Mouse (Mus musculus): ENCODE data around the gene Itgb5. TPM values are rescaled to one million over a fixed set of nuclear protein-coding genes. Genes with fewer than 3 reads are reported as not detected.

Gene Itgb5
- polyA plus RNA-seq, 1 experiment from 2014 or later: 42.4 TPM

DNA sequence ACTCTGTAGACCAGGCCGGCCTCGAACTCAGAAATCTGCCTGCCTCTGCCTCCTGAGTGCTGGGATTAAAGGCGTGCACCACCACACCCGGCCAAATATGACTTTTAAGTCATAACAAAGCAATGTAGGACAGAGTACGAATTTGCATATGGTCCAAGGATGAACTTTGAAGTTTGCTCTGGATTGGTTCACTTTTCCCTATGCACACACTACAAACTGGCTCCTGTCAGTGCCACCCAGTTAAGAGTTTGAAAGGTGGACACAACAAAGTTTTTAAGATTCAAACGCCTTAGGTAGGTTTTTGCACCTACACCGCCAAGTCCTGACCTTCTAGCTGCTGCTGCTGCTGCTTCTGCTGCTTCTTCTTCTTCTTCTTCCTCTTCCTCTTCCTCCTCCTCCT lies 969 bp upstream of the Itgb5 start:
- no peaks in the 10 kb centered on the region for H3K9me3 ChIP-seq (replicated peaks; ENCODE audit: control insufficient read depth, low read length)
- peaks cover 17% of the 10 kb centered on the region for H3K4me1 ChIP-seq (ENCODE audit: control insufficient read depth, insufficient read depth, low read length)
- H3K9ac ChIP-seq (ENCODE audit: low read depth, low read length): no peak overlapping the region
- H3K36me3 ChIP-seq (ENCODE audit: control insufficient read depth, insufficient read depth, low read length): no peaks in the 10 kb centered on the region
- ATAC-seq (replicated peaks; ENCODE audit: insufficient number of reproducible peaks, low FRiP score, low TSS enrichment): no peak
- H3K27ac ChIP-seq (ENCODE audit: low read depth, low read length): no peak overlapping the region
- no peak overlapping the region for H3K4me3 ChIP-seq (ENCODE audit: low read depth, low read length)
- peaks cover 2% of the 10 kb centered on the region; the same call in 1 of the 2 replicates for H3K27me3 ChIP-seq (ENCODE audit: control insufficient read depth, insufficient read depth, low read length)
- no peak overlapping the region for H3K4me2 ChIP-seq
- WGBS (ENCODE audit: insufficient replicate concordance): 84% methylated on average over 7 of the region's 7 CpGs

DNA sequence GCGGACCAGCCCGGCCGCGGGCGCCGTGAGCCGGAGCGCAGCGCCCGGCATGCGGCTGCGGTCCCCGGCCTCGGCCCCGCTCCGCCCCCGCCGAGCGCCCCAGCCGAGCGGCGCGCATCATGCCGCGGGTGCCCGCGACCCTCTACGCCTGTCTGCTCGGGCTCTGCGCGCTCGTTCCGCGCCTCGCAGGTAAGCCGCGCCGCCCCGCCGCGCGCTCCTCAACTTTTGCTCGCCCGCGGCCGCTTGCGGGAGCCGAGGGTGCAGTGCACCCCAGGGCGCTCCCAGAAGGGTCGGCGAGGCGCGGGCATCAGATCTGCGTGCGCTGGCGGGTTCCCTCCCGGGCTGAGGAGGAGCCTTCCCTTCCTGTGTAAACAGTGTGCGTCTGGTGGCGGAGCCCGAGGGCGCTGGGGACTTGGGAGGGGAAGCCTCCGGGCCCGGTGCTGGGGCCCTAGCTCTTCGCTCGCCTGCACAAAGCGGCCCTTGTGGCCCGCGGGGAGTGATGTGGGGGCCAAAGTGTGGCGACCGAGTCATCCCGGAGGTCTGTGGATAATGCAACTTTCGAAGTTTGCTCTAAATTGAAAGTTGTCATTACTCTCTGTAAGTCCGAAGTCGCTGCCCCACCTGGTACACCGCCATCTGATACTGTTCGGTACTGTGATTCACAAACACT lies 512 bp downstream of the Itgb5 start:
- peak; percentile 36 for ATAC-seq (replicated peaks; ENCODE audit: insufficient number of reproducible peaks, low FRiP score, low TSS enrichment)
- peaks cover 2% of the 10 kb centered on the region; the same call in 1 of the 2 replicates for H3K27me3 ChIP-seq (ENCODE audit: control insufficient read depth, insufficient read depth, low read length)

DNA sequence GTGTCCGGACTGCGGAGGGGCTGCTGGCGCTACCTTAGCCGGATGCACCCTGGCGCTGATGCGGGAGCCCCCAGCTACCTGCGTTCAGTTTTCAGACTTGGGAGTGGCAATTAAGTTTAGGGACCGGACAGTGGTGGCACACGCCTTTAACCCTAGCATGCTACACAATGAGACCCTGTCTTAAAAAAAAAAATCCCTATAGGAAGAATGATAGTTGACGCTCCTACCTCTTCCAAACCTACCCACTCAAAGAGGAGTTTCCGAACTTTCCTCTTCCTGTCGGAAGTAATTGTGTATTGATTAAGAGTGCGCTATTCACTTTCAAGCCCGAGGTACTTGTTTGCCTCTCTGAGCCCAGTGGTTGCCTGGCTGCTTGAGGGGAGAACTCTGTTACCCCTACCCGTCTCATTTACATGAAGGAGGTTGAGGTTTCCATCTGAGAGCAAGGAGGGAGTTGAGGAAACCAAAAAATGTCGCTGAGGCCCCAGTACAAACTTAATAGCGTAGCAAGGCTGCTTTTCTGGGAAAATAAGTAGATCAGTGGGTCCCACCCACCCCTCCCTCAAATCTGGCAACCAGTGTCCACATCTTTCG lies 1.1 kb downstream of the Itgb5 start:
- no peak for ATAC-seq (replicated peaks; ENCODE audit: insufficient number of reproducible peaks, low FRiP score, low TSS enrichment)
- Histone ChIP-seq H3K4me3 (ENCODE audit: low read depth, low read length) (peak overlapping the region; percentile 90), H3K9me3 (replicated peaks; ENCODE audit: control insufficient read depth, low read length) (no peaks in the 10 kb centered on the region), H3K27ac (ENCODE audit: low read depth, low read length) (no peak overlapping the region), H3K36me3 (ENCODE audit: control insufficient read depth, insufficient read depth, low read length) (no peaks in the 10 kb centered on the region), H3K4me2 (peak overlapping the region; percentile 89), H3K9ac (ENCODE audit: low read depth, low read length) (peak overlapping the region; percentile 78), H3K4me1 (ENCODE audit: control insufficient read depth, insufficient read depth, low read length) (peaks cover 24% of the 10 kb centered on the region), H3K27me3 (ENCODE audit: control insufficient read depth, insufficient read depth, low read length) (peaks cover 2% of the 10 kb centered on the region; the same call in 1 of the 2 replicates)
- 4% methylated on average over 18 of the region's 18 CpGs for WGBS (ENCODE audit: insufficient replicate concordance)

More for the DNA sequence above, 512 bp downstream of the Itgb5 start:
- Histone ChIP-seq H3K27ac (ENCODE audit: low read depth, low read length) (peak overlapping the region; percentile 76), H3K4me3 (ENCODE audit: low read depth, low read length) (peak overlapping the region; percentile 90), H3K9me3 (replicated peaks; ENCODE audit: control insufficient read depth, low read length) (no peaks in the 10 kb centered on the region), H3K4me1 (ENCODE audit: control insufficient read depth, insufficient read depth, low read length) (peaks cover 24% of the 10 kb centered on the region), H3K36me3 (ENCODE audit: control insufficient read depth, insufficient read depth, low read length) (no peaks in the 10 kb centered on the region), H3K4me2 (peak overlapping the region; percentile 89), H3K9ac (ENCODE audit: low read depth, low read length) (peak overlapping the region; percentile 78)
- WGBS (ENCODE audit: insufficient replicate concordance): under 1% methylated on average over 55 of the region's 76 CpGs

DNA sequence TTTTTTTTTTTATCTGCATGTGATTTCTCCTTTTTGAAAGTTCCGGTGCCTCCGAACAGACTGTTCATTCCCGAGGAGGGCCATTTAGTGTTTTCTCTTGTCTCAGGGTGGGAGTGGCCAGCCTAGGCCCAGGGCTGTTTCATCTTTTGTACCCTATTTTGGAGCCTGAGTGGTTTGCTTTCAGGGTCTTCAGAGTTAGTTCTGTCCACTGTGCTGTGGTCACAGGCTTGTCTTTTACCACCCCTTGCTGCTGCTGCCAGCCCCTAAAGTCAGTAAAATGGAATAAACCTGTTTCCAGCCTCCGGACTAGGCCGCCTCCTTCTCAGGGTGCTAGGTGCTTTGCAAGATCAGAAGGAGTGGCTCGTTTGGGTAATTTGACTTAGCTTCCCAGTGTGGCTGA lies 2.6 kb downstream of the Itgb5 start:
- H3K27ac ChIP-seq (ENCODE audit: low read depth, low read length): no peak overlapping the region
- WGBS (ENCODE audit: insufficient replicate concordance): 65% methylated on average over 6 of the region's 6 CpGs
- H3K9ac ChIP-seq (ENCODE audit: low read depth, low read length): no peak overlapping the region
- peaks cover 2% of the 10 kb centered on the region; the same call in 1 of the 2 replicates for H3K27me3 ChIP-seq (ENCODE audit: control insufficient read depth, insufficient read depth, low read length)
- peaks cover 24% of the 10 kb centered on the region for H3K4me1 ChIP-seq (ENCODE audit: control insufficient read depth, insufficient read depth, low read length)
- ATAC-seq (replicated peaks; ENCODE audit: insufficient number of reproducible peaks, low FRiP score, low TSS enrichment): no peak
- no peaks in the 10 kb centered on the region for H3K36me3 ChIP-seq (ENCODE audit: control insufficient read depth, insufficient read depth, low read length)
- H3K4me2 ChIP-seq: no peak overlapping the region; the same call in 1 of the 2 replicates
- H3K4me3 ChIP-seq (ENCODE audit: low read depth, low read length): no peak overlapping the region
- no peaks in the 10 kb centered on the region for H3K9me3 ChIP-seq (replicated peaks; ENCODE audit: control insufficient read depth, low read length)

DNA sequence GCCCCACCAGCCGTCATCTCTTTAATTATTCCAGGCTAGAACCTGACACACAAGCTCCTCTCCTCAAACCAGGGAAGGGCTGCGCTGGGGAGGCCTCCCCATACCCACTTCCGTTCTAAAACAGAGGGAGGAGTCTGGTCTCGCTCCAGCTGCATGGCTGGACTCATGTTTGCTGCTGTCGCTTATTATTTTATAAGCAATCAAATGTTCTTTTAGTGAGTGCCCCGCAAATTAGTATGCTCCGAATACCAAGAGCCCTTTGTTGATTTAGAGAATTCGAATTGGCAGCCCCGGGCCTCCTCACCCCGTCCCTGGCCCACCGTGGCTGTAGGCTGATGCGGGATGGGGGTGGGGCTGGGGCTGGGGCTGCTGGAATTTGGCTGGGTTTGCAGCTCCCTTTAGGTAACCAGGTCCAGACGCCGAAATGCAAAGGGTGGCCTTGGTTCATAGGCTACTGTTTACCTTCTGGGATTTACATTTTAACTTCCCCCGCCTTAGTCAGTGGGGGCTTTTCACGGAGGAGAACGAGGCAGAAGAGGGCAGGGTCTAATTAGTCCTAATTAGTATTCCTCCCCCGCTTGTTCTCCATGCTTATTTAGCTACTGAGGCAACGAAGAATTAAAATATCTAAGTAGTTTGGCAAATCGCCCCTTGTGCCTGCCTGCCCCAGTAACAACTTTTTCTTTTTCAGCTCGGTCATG lies 3.4 kb downstream of the Itgb5 start:
- Histone ChIP-seq H3K4me3 (ENCODE audit: low read depth, low read length) (peak overlapping the region; percentile 42), H3K9me3 (replicated peaks; ENCODE audit: control insufficient read depth, low read length) (no peaks in the 10 kb centered on the region), H3K27ac (ENCODE audit: low read depth, low read length) (peak overlapping the region; percentile 22; the same call in 1 of the 2 replicates), H3K4me2 (peak overlapping the region; percentile 83), H3K4me1 (ENCODE audit: control insufficient read depth, insufficient read depth, low read length) (peaks cover 24% of the 10 kb centered on the region), H3K9ac (ENCODE audit: low read depth, low read length) (0 out of 2 replicates have a peak overlapping the region, but pooled peaks have one; percentile 39), H3K36me3 (ENCODE audit: control insufficient read depth, insufficient read depth, low read length) (no peaks in the 10 kb centered on the region), H3K27me3 (ENCODE audit: control insufficient read depth, insufficient read depth, low read length) (no peaks in the 10 kb centered on the region; the same call in 1 of the 2 replicates)
- WGBS (ENCODE audit: insufficient replicate concordance): 6% methylated on average over 21 of the region's 21 CpGs
- ATAC-seq (replicated peaks; ENCODE audit: insufficient number of reproducible peaks, low FRiP score, low TSS enrichment): no peak

DNA sequence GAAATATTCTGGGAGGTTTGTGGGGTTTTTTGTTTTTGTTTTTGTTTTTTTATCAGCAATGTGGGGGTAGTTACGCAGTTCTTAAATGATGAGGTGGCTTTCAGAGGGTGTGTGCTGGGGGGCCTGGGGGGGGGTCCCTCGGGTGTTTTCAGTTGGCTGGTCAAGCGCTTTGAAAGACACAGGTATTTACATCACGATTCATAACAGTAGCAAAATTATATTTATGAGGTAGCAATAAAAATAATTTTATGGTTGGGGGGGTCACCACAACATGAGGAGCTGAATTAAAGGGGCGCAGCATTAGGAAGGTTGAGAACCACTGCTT lies 3.9 kb downstream of the Itgb5 start:
- Histone ChIP-seq H3K4me3 (ENCODE audit: low read depth, low read length) (peak overlapping the region; percentile 42), H3K27ac (ENCODE audit: low read depth, low read length) (peak overlapping the region; percentile 75; the same call in 1 of the 2 replicates), H3K9me3 (replicated peaks; ENCODE audit: control insufficient read depth, low read length) (no peaks in the 10 kb centered on the region), H3K27me3 (ENCODE audit: control insufficient read depth, insufficient read depth, low read length) (no peaks in the 10 kb centered on the region; the same call in 1 of the 2 replicates), H3K36me3 (ENCODE audit: control insufficient read depth, insufficient read depth, low read length) (no peaks in the 10 kb centered on the region), H3K9ac (ENCODE audit: low read depth, low read length) (peak overlapping the region; percentile 68; the same call in 1 of the 2 replicates), H3K4me1 (ENCODE audit: control insufficient read depth, insufficient read depth, low read length) (peaks cover 24% of the 10 kb centered on the region), H3K4me2 (peak overlapping the region; percentile 83)
- ATAC-seq (replicated peaks; ENCODE audit: insufficient number of reproducible peaks, low FRiP score, low TSS enrichment): no peak
- WGBS (ENCODE audit: insufficient replicate concordance): 6% methylated on average over 5 of the region's 5 CpGs

DNA sequence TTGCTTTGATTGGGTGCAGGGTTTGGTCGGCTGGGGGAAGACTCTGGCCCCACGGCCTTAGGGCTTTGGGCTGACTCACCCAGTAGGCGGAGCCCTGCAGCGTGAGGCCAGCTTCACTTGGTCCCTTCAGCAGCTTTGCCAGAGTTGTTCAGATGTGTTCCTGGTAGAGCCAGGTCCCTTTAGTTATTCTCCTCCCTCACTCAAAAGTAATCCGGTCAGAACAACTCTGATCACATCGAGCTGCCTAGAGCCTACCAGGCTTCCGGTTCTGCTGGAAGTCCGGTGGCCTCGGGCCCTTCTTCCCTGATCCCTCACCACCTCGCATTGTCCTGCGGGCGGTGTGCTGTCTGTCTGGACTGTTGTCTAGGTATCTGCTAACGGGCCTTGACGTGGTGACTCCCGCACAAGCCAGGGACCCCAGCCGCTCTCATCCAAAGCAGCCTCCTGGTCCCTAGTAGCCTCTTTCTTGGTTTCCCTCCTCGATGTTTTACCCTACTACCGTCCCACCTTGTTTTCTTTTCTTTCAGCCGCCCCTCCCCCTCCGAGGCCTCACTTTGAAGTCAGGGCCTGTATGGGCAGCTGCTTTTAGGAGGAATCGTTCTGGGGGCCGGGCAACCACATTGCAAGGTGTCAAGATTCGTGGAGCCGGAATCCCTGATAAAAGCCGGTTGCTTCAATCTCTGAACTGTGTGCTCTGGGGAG lies 4.5 kb downstream of the Itgb5 start:
- WGBS (ENCODE audit: insufficient replicate concordance): under 1% methylated on average over 25 of the region's 25 CpGs
- Histone ChIP-seq H3K9me3 (replicated peaks; ENCODE audit: control insufficient read depth, low read length) (no peaks in the 10 kb centered on the region), H3K4me2 (peak overlapping the region; percentile 83), H3K27ac (ENCODE audit: low read depth, low read length) (peak overlapping the region; percentile 75; the same call in 1 of the 2 replicates), H3K4me3 (ENCODE audit: low read depth, low read length) (peak overlapping the region; percentile 42), H3K9ac (ENCODE audit: low read depth, low read length) (peak overlapping the region; percentile 68), H3K27me3 (ENCODE audit: control insufficient read depth, insufficient read depth, low read length) (no peaks in the 10 kb centered on the region; the same call in 1 of the 2 replicates), H3K4me1 (ENCODE audit: control insufficient read depth, insufficient read depth, low read length) (peaks cover 24% of the 10 kb centered on the region), H3K36me3 (ENCODE audit: control insufficient read depth, insufficient read depth, low read length) (no peaks in the 10 kb centered on the region)
- ATAC-seq (replicated peaks; ENCODE audit: insufficient number of reproducible peaks, low FRiP score, low TSS enrichment): peak; percentile 60; the same call in 1 of the 2 replicates

DNA sequence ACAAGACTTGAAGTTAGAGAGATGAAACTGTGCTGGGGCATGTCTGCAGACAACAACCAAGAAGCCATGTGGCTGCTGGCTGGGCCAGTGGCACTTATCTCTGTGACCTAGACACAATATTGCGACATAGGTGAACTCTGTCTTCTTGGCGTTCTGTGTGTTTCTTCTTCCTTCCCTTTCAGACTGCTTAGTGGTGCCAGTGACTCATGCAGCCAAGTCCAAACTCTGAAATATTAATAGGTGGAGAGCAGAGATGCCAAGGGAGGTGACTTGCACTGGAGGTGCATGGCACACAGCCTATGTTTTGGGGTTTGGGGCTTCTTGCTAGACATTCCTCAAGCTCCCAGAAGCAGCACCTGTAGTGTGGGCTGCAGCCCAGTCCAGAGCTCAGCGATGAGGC lies 7.2 kb downstream of the Itgb5 start:
- no peaks in the 10 kb centered on the region for H3K36me3 ChIP-seq (ENCODE audit: control insufficient read depth, insufficient read depth, low read length)
- peaks cover 22% of the 10 kb centered on the region for H3K4me1 ChIP-seq (ENCODE audit: control insufficient read depth, insufficient read depth, low read length)
- H3K9ac ChIP-seq (ENCODE audit: low read depth, low read length): no peak overlapping the region
- ATAC-seq (replicated peaks; ENCODE audit: insufficient number of reproducible peaks, low FRiP score, low TSS enrichment): no peak
- WGBS (ENCODE audit: insufficient replicate concordance): 65% methylated on average over 3 of the region's 3 CpGs
- H3K27ac ChIP-seq (ENCODE audit: low read depth, low read length): no peak overlapping the region
- no peaks in the 10 kb centered on the region for H3K27me3 ChIP-seq (ENCODE audit: control insufficient read depth, insufficient read depth, low read length)
- no peak overlapping the region for H3K4me2 ChIP-seq
- H3K9me3 ChIP-seq (replicated peaks; ENCODE audit: control insufficient read depth, low read length): no peaks in the 10 kb centered on the region
- H3K4me3 ChIP-seq (ENCODE audit: low read depth, low read length): no peak overlapping the region

All from heart, embryonic 11.5 days (tissue).